In the genomic region with DNA sequence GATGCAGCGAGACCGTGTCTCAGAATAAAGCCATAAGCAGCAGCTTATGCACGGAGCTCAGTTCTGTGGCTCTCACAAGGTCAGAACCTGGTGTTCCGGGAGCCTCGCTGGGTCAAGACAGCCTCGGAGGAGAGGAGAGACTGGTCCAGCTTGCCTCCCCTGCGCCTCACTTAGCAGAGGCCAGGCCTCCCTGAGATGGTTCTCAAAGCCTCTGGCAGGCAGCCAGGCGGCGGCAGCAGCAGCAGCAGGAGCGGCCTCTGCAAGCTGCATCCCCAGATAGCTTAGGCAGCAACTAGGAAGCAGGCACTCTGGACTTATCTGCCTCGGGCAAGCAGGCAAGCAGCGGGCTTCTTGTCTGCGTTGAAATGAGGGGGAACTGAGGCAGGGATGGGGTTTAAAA, we compare ENCODE assay signal across 7 mouse cellular contexts. TPM values are rescaled to one million over a fixed set of nuclear protein-coding genes. Genes with fewer than 3 reads are reported as not detected.
A peak's percentile ranks its signal among the peaks of the same experiment; 100 is the strongest.
DNase-seq lines count a peak whose midpoint lies in the region; ATAC-seq lines count a peak whose summit lies in the region.

No protein-coding gene starts in this region.

- WGBS in forebrain, embryonic 15.5 days = 10% methylated on average over 13 of the region's 13 CpGs
- WGBS in hindbrain, embryonic 12.5 days = 13% methylated on average over 13 of the region's 13 CpGs

- no peak overlapping the region for H3K4me3 ChIP-seq in forebrain, embryonic 15.5 days
- no peak overlapping the region for H3K4me3 ChIP-seq in hindbrain, embryonic 12.5 days

- peak overlapping the region; percentile 100 for H3K27ac ChIP-seq in forebrain, embryonic 15.5 days (replicated peaks)
- H3K27ac ChIP-seq in hindbrain, embryonic 12.5 days = peak overlapping the region; percentile 100

- no peak overlapping the region for H3K4me2 ChIP-seq in forebrain, embryonic 15.5 days (replicated peaks)
- H3K4me2 ChIP-seq in hindbrain, embryonic 12.5 days (replicated peaks) = peak overlapping the region; percentile 21; the same call in 1 of the 2 replicates

- peak; percentile 52 for DNase-seq in adipocyte (ENCODE audit: low spot score)
- peak; percentile 83 for DNase-seq in cerebellum, adult 11-12 months
- DNase-seq in left cerebral cortex, adult 8-10 months (ENCODE audit: low spot score in 2 of 2) = peak; percentile 60 to 69
- DNase-seq in skeletal muscle tissue, adult 2 months (ENCODE audit: low read depth, low spot score) = peak; percentile 76

- peak; percentile 44; the same call in 1 of the 2 replicates for ATAC-seq in forebrain, embryonic 15.5 days (replicated peaks)
- ATAC-seq in hindbrain, embryonic 12.5 days (ENCODE audit: low FRiP score) = peak; percentile 44
- peak; percentile 63 for ATAC-seq in megakaryocyte progenitor cell, adult 5-6 weeks (replicated peaks; ENCODE audit: poor library complexity)

- H3K9ac ChIP-seq in forebrain, embryonic 15.5 days (replicated peaks) = peak overlapping the region; percentile 0; the same call in 1 of the 2 replicates
- peak overlapping the region; percentile 35 for H3K9ac ChIP-seq in hindbrain, embryonic 12.5 days

- H3K27me3 ChIP-seq in forebrain, embryonic 15.5 days = no peaks in the 10 kb centered on the region
- H3K27me3 ChIP-seq in hindbrain, embryonic 12.5 days = no peaks in the 10 kb centered on the region

- H3K4me1 ChIP-seq in forebrain, embryonic 15.5 days = peaks cover 60% of the 10 kb centered on the region
- H3K4me1 ChIP-seq in hindbrain, embryonic 12.5 days = peaks cover 66% of the 10 kb centered on the region

- H3K36me3 ChIP-seq in forebrain, embryonic 15.5 days = no peaks in the 10 kb centered on the region
- H3K36me3 ChIP-seq in hindbrain, embryonic 12.5 days = no peaks in the 10 kb centered on the region

- no peaks in the 10 kb centered on the region for H3K9me3 ChIP-seq in forebrain, embryonic 15.5 days
- H3K9me3 ChIP-seq in hindbrain, embryonic 12.5 days (replicated peaks) = no peaks in the 10 kb centered on the region

RNA-seq across cellular contexts. Expression of a gene that starts 10.4 kb away (rescaled TPM):
- 81.0 and 85.9 TPM in 2 replicates for polyA plus RNA-seq in forebrain, embryonic 15.5 days (2015; fragmentation: Nextera tagmentation; extraction: Ambion mirVana)
- 71.8 and 72.1 TPM in 2 replicates for polyA plus RNA-seq in hindbrain, embryonic 12.5 days (2016; fragmentation: Nextera tagmentation; extraction: Ambion mirVana)
- 100 to 1,000 TPM; 105 to 132 (median 130) TPM for total RNA-seq in left cerebral cortex, adult 8-10 months (2022)
- 44.6 and 49.9 TPM in 2 replicates for total RNA-seq in megakaryocyte progenitor cell, adult 5-6 weeks (2015)
- total RNA-seq in megakaryocyte progenitor cell, adult 5-6 weeks (2017) = 32.1 and 35.8 TPM in 2 replicates
